Mouse (Mus musculus) small intestine, adult 2 months (tissue): ENCODE data around the gene Ttc7b.

Experiments
- CTCF ChIP-seq: fragments of 200-500 bp; IDR thresholded peaks from 2 replicates; pipeline ENCODE4 v1.5.1; 2012; ENCODE audit warnings: low read depth, mild to moderate bottlenecking, control low read depth, inconsistent platforms, low read length, moderate library complexity, mixed read lengths; ENCODE audit not compliant: insufficient replicate concordance, insufficient read length; ENCODE audit errors: extremely low read depth
- POLR2A ChIP-seq: fragments of 200-500 bp; IDR thresholded peaks from 2 replicates; pipeline ENCODE4 v1.6.1; 2012; ENCODE audit warnings: low read depth, mild to moderate bottlenecking, control low read depth, inconsistent platforms, low read length, moderate library complexity

DNA sequence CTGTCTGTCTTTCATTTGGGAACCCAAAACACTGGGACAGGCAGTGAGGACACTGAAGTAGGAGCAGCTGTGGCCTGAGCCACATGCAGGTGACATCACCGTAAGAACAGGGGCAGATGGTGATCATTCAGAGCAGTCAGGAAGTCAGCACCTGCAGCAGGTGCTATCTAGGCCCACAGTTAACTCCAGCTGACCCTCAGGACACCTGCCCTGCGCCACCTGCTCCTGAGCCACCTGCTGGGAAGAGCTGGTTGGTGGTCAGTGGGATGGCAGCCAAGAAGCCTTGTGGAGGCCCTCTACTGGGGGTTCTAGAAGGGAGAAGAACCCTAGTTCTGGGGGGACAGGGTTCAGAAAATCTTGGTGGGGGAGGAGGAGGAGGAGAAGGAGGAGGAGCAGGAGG, 216.3 kb downstream of the Ttc7b start:
- TF ChIP-seq CTCF, result no peak
- TF ChIP-seq POLR2A, result no peak
